Mouse (Mus musculus) heart, postnatal 0 days (tissue): ENCODE data around the gene Dnpep.

Experiments used
- CTCF ChIP-seq: IDR thresholded peaks from 2 replicates; pipeline ENCODE4 v1.5.1; 2016; ENCODE audit warnings: antibody characterized with exemption, control low read depth, low read depth
- EP300 ChIP-seq: IDR thresholded peaks from 2 replicates; pipeline ENCODE4 v1.6.1; 2016; ENCODE audit warnings: antibody characterized with exemption, low read depth

DNA sequence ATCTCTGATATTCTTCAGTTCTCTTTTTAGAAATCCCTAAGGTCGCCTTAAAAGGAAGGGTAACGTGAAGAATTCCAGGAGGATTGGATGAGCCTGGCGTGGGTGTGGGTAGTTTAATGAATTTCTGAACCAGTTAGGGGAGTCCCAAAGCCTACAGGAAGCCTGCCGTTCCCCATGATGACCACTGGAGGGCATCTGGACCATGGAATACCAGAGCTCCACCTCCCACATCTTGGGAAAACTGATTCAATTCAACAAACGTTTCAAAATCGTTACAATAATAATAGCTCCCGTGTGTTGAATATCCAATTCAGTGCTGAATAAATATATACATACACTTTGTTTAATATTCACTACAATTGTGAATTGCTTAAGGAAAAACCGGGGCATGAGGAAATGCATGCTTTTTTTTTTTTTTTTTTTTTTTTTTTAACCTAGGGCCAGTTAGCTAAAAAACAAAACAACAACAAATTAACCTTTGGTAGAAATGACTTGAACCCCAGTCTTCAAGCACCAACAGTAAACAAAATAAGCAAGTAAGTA, 25.2 kb upstream of the Dnpep start:
- TF ChIP-seq CTCF (peak; percentile 90), EP300 (no peak)
